Mouse (Mus musculus) T-cell, adult 2 months (primary cell): Measurements from ENCODE around the gene Slc35f2.

Source experiments
- DNase-seq: peaks from one replicate; pipeline ENCODE4 v3.0.0; 2022; ENCODE audit warnings: low spot score

Gene Slc35f2

DNA sequence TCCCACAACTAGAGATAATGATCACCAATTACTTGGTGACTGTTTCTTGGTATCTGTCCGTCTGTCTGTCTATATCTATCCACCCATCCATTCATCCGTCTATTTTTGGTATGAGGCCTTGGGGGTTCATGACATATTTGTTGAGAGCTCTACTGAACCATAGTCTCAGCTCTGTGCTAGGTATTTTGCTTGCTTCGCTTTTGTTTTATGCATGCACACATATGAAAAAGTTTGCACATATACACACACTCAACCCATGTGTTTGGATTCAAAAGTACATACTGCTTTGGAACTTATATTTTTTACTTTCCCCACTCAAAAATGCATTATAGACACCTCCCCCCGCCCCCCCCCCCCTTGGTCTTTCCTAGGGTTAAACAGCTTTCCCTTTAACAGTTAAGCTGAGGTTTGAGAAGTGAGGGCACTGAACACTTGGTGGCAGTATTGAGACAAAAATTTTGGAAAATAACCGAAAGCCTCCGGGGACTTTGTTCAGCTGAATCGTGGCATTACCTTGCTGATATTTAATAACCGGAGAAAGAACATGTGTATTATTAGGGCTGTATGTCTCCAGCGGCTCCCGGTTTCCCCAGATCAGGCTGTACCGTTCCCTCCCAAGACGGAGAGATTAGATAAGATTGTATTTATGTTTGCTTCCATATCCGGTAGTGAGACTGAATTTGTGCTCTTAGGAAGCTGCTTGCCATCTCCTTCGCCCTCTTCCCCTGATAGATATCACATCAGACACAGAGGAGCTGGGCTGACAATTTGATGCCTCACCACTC lies 57.9 kb downstream of the Slc35f2 start:
- DNase-seq: peak; percentile 24

DNA sequence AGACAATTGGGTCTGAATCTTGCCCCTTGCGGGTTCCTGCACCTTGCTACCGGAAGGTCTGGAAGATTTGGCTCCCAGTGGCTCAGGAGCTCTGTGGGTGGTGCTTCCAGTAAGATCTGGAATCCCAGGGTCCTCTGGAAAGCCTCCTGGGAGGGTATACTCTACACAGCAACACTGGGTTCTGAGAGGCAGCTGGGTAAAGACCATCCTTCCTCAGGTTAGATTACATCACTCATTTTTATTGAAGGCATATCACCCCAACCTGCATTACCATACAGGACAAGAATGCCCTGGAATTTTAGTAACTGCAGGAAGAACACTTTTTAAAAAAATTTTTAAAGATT lies 58.5 kb downstream of the Slc35f2 start:
- DNase-seq: no peak

DNA sequence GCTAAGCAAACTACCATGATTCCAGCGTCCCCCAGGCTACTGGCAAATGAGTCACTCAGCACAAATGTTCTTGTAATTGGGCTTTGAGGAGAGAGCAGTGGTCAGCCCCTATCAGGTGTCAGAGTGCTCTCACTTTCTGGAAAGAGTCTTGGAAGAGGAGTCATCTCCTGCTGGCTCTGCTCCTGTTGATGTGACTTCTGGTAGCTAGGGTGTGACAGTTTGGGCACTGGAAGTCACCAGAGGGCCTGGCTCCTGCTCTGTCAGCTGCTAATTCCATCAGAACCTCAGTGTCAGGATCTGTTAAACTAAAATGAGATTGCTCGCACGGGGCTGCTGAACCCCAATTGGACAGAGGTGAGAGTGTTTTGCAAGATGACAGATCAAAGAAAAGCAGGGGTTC lies 63.7 kb downstream of the Slc35f2 start:
- no peak for DNase-seq

DNA sequence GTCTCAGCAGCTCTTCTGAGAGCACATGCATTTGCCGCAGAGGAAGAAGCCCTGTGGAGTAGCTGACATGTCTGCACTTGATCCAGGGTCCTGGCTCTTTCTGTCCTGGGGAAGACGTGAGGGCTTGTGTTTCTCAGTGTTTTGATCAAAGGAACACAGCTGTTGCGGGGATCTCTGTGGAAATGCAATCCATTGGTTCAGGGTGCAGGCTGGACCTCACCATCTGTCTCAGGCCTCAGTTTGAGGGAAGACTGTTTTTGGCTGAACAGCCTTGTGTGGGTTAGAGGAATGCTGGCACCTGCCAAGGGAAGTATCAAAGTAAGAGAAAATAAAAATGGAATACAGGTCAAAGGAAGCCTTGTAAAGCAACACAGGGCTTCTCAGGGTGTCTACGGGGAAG lies 64.6 kb downstream of the Slc35f2 start:
- no peak for DNase-seq

DNA sequence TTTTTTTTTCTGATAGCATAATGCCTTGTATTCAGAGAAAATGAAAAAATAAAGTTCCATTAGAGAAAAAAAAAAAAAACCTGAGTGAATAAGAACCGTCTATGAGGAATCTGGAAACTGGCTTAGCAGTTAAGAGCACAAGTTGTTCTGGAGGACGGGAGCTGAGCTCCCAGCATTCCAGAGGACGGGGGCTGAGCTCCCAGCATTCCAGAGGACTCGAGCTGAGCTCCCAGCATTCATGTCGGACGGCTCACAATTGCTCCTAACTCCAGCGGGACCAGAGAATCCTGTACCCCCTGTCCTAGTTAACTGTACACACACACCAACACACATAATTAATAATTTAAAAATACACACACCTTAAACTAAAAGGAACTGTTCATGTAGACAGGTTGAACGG lies 67.5 kb downstream of the Slc35f2 start:
- DNase-seq: no peak

DNA sequence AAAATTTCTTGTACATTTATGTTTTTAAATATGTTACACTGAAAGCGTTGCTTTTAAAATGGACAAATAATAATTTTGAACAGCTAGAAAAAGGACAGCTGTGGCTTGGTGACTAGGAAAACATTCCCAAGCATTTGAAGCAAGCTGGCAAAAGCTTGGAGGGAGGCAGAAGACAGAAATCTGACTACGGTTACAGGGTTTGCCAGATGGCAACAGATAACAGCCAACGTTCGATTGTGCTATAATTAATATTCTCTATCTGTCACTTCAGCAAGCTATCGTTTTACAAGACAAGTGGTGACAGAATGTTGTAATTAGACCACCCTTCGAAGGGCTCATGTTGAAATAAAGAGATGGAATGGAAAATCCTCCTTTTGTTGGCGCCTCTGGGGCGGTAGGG lies 77.2 kb downstream of the Slc35f2 start:
- no peak for DNase-seq

DNA sequence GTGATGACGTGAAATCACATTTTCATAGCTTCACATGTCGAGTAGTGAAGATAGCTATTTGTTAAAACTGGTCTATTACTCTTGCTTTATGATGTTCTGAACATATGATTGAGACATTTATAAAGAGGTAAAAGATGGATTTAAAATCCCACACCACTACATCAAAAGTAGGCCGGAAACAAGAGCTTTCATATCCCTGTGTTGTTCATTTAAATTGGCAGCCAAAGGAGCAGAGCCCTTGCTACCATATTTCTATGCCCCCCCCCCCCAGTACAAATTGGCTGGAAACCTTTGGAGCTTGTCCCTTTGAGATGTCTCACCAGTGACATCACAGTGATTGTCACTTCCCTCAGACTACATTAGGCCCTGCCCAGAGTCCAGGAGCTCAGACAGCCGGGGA lies 78.5 kb downstream of the Slc35f2 start, which contains the start of gene Sln:
Sln (plus strand) TSS at position 301 of the 400 bp plus-strand sequence.
- no peak for DNase-seq

DNA sequence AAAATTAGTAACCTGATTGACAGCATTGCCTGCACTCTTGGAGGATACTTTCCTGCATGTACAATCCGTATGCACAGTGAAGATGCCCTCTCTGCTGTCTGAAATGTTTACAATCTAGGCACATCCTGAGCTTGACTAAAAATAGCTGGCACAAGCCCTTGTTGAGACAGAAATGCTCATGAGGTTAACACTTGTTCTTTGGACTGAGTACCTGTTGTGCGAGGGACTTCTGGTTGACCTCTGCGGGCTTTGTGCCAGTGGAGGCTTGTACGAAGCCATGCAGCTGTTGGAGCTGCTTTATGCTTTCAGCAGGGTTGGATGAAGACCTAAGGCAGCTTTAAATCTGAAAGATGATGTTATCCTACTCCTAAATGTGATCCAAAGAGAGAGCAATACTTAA lies 80.8 kb downstream of the Slc35f2 start:
- no peak for DNase-seq

DNA sequence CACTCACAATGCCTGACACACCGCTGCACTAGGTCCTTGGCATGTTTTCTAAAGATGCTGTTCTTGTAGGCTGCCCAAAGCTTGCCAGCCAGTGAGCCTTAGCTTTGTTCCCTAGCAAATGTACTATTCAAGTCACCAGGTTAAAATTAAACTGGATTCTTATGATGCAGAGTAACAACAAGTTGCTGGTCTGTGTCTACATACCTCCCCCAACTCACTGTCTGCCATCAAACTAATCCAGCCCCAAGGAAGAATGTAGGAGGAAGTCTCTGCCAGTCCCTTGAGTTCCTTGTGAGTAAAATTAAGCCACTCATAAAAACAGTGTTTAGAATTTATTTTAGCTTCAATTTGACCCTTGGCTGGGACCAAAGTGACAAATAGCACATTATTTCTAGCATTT lies 82.3 kb downstream of the Slc35f2 start:
- DNase-seq: no peak

DNA sequence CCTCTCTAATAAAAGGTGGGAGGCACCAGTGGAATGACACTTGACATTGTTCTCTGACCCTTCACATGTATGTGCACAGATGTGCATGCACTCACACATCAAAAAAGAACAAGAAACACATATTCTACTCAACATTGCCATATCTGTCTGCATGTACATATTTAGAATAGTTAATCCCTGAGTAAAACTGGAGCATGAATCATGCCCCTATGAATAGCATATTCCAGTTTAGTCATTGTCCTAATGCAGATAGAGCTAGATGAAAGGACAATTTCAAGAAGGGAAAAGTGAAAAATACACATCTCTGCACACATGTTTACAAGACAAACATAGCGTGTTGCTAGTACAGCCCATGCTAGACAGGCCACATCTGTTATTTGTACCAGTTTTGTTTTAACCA lies 83.2 kb downstream of the Slc35f2 start:
- DNase-seq: no peak

DNA sequence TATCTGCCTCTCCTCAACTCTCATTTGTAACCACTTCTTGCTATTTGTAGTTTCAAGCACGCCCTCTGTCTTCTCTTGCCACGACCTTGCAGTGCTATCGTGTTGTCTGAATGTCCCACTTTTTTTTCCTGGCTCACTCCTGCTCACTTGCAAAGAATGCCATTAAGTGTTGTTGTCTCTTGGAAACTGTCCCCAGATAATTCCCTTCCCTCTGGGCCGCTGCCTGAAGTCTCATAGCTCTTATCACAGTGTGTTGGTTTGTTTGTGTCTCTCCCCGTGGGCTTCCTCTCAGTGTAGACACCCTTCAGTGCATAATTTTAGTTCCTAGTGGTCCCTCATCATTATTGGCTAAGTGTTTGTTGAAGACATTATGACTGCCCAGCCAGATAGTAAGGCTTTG lies 86.5 kb downstream of the Slc35f2 start:
- DNase-seq: no peak
